Mouse (Mus musculus) gonadal fat pad, adult 2 months (tissue): ENCODE results near the gene Gprin2. TPM values are rescaled to one million over a fixed set of nuclear protein-coding genes. Genes with fewer than 3 reads are reported as not detected.

Experiments
- DNase-seq: peaks from one replicate; pipeline ENCODE4 v3.0.0-alpha.2; 2012; ENCODE audit warnings: low read depth
- polyA plus RNA-seq: library from polyadenylated mRNA; depleted of rRNA; stranded (reverse); fragments of >200 nt; gene quantifications from 2 replicates; pipeline ENCODE4 v1.2.3, GENCODE M21; 2012; rRNA removed

Gene Gprin2
- polyA plus RNA-seq, 1 experiment = 0.34 TPM

DNA sequence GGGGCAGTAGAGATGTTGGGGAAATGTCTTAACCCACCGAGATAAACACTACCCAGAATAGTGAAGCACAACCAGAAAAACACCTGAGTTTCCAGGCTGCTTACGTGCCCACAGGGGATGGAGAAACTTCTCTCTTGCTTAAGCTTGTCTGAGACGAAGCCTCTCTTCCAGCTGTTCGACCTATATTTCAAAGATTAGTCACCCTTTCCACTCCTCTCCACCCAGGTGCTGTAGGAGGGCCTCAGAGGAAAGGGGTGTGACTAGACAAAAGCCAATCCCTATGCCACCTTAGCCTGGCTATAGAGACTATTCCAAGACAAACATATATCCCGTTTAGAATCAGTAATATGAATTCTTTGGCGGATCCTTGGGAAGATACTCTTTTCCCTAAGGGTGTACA lies 6.5 kb upstream of the Gprin2 start:
- peak; percentile 50 for DNase-seq

DNA sequence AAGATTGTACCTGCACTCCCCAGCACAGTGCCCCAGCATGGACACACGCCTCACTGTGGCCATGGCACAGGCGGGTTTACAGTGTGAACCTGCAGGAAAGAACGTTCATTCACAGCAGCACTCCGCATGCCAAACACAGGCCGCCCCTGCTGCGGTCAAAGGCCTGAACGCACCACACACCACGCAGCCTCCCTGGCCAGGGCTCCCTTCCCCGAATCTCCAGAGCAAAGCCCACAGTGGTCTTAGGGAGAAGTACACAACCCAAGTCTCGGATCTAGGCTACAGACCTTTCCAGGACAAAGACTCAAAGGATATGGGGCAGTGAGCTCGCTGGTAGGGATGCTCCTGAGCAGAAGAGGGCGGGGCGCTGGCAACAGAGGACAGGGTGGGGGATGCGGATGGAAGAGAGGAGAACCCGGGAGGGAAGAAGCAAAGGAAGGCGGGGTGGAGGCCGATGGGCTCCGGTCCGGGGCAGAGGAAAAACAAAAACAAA lies 669 bp downstream of the Gprin2 start:
- no peak for DNase-seq

DNA sequence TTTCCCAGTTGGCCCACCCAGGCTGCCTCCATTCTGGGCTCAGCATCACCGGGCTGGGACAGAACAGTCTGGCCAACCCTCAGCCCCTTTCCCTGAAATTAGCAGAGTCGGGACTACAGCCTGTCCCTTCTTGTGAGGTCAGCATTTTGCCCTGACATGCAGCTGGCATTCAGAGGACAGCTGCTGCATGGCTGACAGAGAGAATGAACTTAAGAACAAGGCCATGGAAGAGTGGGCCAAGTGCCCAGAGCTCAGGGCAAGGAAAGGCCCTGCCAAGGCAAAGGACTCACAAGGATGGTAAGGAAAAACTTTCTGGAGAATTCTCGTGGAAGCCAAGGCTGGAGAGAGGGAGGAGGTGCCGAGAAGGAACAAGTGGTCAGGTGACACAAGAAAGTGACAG lies 4.7 kb downstream of the Gprin2 start:
- DNase-seq = no peak

DNA sequence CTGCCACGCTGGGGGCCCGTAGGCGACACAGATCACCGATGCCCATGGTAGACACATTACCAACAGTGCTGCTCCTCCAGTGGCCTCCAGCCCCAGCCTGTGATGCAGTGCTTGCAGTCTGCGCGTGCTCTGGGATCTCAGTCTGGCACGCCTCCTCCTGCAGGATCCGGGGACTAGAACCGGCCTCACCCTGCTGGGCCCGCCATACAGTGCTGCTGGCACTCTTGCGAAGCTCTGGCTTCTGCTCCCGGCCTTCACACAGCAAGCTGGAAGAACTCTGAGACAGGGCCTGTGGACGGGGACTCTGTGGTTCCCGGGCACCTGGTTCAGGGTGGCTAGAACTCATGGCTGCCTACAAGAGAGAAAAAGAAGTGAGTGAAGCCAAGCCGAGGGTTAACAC lies 6.0 kb downstream of the Gprin2 start:
- DNase-seq = no peak

DNA sequence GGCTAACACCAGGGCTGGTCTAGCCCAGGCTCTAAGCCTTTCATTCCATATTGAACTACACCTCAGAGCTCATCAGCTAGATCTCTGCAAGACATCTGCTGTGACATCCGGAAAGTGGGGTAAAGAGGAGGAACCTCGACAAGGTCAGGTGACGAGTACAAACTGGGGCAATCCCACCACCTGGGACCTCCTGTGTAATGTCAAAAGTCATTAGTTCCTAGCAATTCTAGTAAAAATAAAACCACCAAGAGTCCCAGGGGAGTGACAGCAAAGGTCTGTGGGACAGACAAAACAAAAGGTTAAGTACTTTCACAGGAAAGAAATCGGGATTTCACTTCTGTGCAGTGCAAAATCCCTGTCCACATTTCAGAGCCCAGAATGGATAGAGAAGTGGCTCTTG lies 7.6 kb downstream of the Gprin2 start:
- no peak for DNase-seq

DNA sequence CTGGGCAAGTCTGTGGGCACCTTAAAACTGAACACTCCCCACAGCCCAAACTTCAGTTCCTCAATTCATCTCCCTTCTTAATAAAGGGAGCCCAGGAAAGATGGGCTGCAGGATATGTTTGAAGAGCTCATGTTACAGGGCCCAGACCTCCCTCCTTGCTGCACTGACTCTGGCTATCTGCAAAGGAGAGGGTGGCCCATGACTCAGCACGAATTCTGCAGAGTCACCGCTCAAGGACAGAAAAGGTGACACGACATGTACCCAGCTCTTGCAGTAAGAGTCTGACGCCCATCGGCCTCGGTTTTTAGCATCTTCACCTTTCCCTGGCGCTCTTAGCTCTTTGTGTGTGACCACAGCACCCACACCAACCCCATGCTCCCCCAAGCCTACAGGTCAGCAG lies 11.1 kb downstream of the Gprin2 start:
- no peak for DNase-seq

DNA sequence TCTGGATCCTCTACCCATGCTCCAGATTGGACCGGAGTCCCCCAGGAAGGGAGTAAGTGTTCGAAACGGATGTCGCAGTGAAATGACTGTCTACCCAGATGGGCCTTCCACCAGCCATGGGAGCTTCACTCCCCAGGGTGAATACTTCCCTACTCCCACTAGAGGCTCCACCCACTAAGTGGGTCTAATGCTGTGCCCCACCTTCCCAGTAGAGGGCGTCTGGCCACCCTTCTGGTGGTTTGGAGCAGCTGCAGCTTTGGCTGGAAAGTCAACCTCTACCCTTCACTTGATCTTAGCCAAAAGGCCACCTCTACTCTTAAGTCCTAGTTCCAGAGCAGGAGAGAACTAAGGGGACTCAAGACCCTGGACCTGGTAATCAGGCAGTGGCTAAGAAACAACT lies 12.8 kb downstream of the Gprin2 start:
- no peak for DNase-seq

DNA sequence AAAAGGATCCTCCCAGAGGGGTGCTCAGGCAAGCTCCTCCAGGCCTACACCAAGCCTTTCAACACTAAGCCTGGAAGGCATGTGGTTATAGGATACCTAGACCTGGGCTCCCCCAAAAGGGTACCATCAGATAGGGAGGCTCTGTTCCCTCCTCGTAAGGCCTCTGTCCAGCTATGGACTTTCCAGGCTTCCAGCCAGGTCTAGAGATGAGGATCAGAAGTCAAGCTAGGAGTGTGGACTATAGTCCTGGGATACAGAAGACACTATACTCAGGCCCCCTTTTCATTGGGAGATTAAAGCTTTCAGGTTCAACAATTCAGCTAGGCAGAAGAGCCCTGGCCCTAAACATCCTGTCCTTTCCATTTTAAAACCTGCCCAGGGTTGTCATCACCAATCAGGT lies 18.4 kb downstream of the Gprin2 start:
- DNase-seq = no peak

DNA sequence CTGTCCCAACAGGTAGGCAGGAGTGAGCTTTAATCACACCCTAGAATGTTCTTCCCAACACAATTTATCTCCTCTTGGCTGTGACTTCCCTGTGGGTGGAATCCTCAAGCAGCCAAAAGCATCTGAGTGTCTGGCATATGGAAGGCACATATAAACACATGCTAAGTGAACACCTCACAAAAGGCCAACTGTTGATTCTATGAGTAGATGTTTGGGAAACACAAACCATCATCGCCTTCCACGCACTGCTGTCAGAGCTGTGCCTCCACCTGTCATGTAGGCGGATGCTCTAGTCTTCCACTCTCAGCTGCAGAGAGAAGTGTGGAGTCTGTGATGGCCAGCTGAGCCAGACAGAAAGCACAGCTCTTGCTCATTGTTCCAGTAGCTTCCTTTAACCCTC lies 22.1 kb downstream of the Gprin2 start:
- peak; percentile 40 for DNase-seq

DNA sequence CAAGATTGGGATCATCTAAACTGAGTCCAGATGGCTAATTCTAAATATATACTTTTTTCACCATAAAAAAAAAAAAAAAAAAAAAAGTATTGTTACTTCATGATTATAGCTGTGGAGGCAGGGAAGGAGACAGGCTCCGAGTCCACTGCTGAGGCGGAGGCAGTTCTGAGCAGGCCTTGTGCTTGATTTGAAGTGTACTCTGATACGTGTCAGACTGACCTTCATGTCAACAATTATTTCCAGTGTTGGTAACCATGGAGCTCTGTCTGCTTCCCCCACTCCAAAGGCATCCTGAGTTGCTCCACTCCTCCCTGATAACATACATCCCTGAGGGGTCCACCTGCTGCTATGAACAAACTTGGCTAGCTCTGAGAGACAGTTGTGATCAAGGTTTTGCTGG lies 30.3 kb downstream of the Gprin2 start:
- DNase-seq = no peak

DNA sequence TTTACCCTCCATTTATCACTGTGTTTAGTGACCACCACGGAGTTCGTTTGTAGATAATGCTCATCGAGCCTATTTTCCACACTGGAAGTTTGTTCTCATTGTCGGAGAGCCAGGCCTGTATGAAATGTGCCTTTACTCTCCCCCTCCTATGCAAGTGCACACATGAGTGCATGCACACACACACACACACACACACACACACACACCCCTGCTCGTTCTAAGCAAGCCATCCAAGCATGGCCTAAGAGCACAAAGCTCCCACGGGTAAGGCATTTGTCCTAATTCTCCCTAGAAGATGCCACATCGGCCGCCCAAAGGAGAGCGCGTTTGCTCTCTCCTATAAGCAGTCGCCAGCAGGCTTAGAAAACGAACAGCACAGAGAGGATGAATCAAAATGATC lies 45.7 kb downstream of the Gprin2 start:
- no peak for DNase-seq

DNA sequence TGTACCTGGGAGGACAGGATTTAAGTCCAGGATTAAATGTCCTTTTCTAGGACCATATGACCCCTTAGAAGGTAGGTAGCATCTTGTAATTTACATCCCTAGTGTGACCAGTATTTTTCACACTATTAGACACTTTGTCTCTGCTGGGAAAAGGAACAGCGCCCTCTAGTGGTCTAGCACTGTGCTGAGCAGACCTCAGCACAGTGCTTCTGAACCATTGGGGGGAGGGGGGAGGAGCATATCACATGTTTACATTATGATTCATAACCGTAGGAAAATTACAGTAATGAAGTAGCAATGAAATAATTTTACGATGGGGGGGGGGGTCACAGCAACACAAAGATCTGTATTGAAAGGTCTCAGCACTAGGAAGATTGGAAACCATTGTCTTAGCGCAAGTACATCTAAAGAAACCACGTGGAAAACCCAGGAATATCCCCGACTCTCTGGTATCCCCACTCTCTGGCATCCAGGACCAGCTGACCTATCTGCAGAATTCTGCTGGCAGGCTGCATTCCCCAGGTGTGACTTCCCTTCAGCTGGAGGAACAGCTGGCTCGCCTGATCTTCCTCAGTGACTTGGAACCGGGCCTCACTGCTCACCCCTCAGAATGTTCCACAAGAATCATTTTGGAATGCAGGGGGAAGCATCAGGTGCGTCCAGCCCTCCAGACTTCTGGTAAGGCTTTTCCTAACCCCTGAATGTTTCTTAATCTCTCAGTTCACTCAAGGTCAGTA lies 46.7 kb downstream of the Gprin2 start:
- no peak for DNase-seq

DNA sequence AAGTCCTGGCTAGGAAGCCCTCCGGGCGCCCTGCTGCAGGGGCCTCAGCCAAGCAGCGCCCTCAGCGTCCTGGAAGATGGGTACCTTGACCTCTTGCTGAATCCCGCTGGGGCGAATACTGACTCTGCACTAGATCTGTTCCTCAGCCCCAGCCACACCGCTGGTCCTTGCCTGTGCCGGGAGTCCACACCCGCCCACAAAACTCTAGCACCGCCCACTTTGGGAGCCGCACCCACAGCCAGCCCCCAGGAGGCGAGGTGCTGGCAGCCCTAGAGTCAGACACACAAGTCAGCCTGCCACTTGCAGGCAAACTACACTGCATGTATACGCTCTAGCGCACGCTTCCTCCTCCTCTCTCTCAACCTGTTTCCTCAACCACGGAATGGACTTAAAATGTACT lies 49.1 kb downstream of the Gprin2 start, which contains the start of gene Npy4r:
Gene Npy4r, minus strand, starts transcription at position 148 of the 400 bp plus-strand sequence.
- no peak for DNase-seq

DNA sequence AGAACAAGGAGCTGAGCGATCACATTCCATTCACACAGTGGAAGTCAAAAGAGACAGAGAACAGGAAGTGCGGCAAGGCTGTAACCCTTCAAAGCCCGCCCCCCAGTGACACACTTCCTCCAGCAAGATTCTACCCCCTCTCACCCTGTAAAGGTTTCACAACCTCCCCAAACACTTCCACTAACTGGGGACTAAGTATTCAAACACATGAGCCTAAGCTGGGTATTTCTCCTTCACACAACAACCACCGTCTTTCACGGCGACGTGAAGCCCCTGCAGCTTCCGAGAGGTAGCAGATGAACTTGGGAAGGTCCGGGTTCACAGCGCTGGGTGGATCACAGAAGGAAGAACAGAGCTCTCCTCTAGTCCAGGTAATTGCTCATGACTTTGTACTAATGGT lies 58.5 kb downstream of the Gprin2 start:
- DNase-seq = no peak

DNA sequence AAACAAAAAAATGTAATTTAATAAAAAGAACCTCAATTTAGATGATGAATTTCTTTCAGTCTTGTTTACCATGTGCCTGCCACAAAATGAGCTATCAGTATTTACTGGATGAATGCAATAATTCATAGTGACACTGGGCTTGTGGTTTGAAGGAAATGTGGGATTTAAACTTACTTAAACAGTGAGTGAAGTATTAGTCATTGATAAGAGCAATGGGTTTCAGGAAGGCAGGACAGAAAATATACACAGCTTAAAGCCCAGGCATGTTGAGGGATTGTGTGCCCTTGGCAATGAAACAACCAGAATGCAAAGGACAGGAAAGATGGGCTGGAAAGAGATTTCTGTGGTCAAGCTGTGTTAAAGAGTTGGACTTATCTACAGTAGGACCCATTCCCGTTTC lies 59.1 kb downstream of the Gprin2 start:
- DNase-seq = no peak

DNA sequence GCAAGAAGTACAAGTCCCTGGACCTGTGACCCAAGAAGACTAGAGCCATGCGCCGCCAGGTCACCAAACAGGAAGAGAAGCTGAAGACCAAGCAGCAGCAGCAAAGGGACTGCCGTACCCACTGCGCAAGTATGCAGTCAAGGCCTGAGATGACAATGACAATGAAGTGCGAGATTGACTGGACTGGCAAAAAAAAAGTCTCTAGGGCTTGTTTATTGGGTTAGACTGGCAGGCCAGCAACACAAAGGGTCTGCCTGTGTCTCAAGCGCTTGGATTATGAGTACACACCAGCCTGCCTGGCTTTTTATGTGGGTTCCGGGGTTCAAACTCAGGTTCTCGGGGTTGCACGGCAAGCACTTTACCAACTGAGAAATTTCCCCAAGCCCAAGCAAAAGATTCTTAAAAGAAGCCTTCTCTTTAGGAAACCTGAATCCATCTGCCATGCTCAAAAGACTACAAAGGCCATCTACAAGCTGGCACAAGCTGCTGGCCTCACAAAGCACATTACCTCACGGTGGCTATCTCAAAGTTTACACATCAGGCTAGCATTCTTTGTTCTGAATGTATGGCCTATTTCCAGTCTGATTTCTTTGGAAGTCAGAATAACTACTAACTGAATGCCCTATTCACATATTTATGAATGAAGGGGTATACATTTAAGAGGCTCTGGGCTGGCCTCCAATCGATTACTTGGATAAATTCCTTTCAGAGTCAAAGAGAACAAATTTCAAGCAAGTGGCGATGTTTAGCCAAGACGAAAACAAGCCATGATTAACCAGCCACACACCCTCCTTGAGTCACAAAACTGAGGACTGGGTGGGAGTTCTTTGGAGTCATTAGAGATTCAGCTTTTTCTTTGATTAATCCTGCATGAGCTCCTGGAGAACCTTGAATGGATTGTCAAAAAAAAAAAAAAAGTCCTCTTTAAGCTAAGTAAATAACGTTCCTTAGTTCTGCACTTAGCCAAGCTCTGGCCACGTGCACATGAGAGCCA lies 61.5 kb downstream of the Gprin2 start:
- DNase-seq = no peak

Other genes starting within 250 kb of the Gprin2 start
- gene Rbp3, start 247.7 kb downstream of the Gprin2 start, polyA plus RNA-seq = not detected in 2 replicates
- gene Zfp488, start 222.9 kb downstream of the Gprin2 start, polyA plus RNA-seq = 0.04 and 0.09 TPM in 2 replicates
- gene Gm30083, start 186.5 kb downstream of the Gprin2 start, polyA plus RNA-seq = 0.13 TPM in 1 of 2 replicates, not detected in the other
- gene Gm5460, start 184.9 kb downstream of the Gprin2 start, polyA plus RNA-seq = 1.9 and 2.0 TPM in 2 replicates
- gene Antxrl, start 148.9 kb downstream of the Gprin2 start, polyA plus RNA-seq = 0.38 and 0.94 TPM in 2 replicates
- 4.7 and 5.8 TPM in 2 replicates for gene Anxa8, start 115.7 kb downstream of the Gprin2 start, polyA plus RNA-seq
- gene A630023A22Rik, start 98.9 kb downstream of the Gprin2 start, polyA plus RNA-seq = 0.11 and 0.53 TPM in 2 replicates
- gene Npy4r, start 49.2 kb downstream of the Gprin2 start, polyA plus RNA-seq = 0.11 and 0.14 TPM in 2 replicates
- 4.7 and 6.6 TPM in 2 replicates for gene Syt15, start 17.9 kb upstream of the Gprin2 start, polyA plus RNA-seq
- 4.9 and 5.9 TPM in 2 replicates for gene Shld2, start 108.8 kb upstream of the Gprin2 start, polyA plus RNA-seq
- 69.3 and 78.9 TPM in 2 replicates for gene Glud1, start 109.1 kb upstream of the Gprin2 start, polyA plus RNA-seq
- not detected in 2 replicates for gene Fam25c, start 153.8 kb upstream of the Gprin2 start, polyA plus RNA-seq
- gene Sncg, start 173.1 kb upstream of the Gprin2 start, polyA plus RNA-seq = 522 and 740 TPM in 2 replicates
- gene Mmrn2, start 173.8 kb upstream of the Gprin2 start, polyA plus RNA-seq = 18.7 and 21.0 TPM in 2 replicates